Mouse (Mus musculus): Measurements from ENCODE around the gene Gm5799.
"Not testable (repeated sequence)": the region's sequence is repeated elsewhere in the genome, so short reads cannot be mapped to it uniquely, and the experiment has no call there.

DNA sequence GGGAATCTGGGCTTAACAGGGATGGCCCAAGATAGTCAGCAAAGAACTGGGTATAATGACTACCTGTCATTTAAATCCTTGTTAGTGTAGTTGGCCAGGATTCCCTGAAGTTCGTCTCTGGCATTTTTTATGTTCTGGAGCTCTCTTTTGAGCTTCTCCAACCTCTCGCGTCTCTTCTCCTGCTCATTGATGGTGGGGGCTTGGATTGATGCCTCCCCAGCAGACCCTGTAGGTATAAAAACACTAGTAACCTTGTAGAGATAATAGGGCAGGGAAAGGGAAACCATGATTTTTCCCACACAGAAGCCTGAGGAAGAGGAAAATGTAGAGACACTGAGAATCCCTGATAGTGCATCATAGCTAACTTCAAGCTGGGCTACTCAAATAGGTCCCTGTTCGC lies 34.6 kb downstream of the Gm5799 start:
- TF ChIP-seq GATA1 (IDR thresholded peaks at IDR 0.05; ENCODE audit: borderline replicate concordance, low read length); FLI1 (IDR thresholded peaks at IDR 0.05; ENCODE audit: low read length): not testable (repeated sequence)
